Mouse (Mus musculus): Measurements from ENCODE around the gene Pih1d1. TPM values are rescaled to one million over a fixed set of nuclear protein-coding genes. Genes with fewer than 3 reads are reported as not detected.

Pih1d1 gene
- total and polyA plus RNA-seq, 3 experiments, result 141 to 148 TPM; not detected in 1

DNA sequence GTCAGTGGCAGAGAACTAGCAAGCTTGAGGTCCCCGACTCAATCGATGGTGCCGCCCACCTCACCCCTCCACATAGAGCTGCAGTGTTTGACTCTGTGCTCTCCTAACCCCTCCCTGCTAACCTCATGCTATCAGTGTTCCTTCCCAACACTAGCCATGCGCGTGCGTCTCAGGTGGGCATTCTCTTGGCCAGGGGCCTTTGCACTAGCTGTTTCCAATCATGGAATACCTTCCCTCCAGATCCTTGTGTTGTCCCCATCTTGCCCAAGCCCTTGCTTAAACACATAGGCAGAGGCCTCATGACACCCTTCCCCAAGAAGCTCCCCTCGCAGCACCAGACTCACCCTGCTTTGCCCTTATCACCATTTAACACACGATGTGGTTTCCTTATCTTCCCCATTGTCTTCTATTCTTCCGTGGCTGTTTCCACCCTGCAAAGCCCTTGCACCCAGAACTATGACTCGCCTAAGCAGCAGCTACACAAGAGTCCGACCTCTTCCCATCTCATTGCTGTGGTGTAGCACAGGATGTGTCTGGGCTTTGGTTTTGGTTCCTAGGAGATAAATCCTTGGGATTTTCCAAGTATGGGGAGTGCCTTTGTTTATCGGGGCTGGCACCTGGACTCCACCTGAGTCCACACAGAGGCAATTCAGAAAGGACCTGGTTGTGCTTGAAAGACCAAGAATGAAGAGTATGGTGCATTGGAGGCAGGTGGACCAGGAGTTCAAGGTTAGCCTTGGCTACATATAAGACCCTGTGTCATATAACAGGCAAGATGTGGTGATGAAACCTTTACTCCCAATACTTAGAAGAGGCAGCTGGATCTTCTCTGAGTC is 16.7 kb upstream of the Pih1d1 start (continued):
- peak; percentile 53; the same call in 1 of the 2 replicates for TF ChIP-seq USF1 (IDR thresholded peaks at IDR 0.05; ENCODE audit: low read depth, low read length)
- peak; percentile 53; the same call in 1 of the 2 replicates for TF ChIP-seq NRF1 (IDR thresholded peaks at IDR 0.05; ENCODE audit: insufficient read depth, low read depth, low read length, poor library complexity, severe bottlenecking)
- TF ChIP-seq POLR2A (IDR thresholded peaks at IDR 0.05; ENCODE audit: control insufficient read depth in 1 of 2, insufficient read depth in 1 of 2, low read depth in 1 of 2, low read length in 2 of 2, poor library complexity in 1 of 2), result peak in 1 of 2 experiments; percentile 52; a peak in 1 of 4 replicates
- TF ChIP-seq MAFK (IDR thresholded peaks at IDR 0.05; ENCODE audit: borderline replicate concordance, low read depth, low read length), result peak; percentile 74
- TF ChIP-seq E2F4 (IDR thresholded peaks at IDR 0.05; ENCODE audit: borderline replicate concordance, low read depth, low read length), result no peak
- TF ChIP-seq CHD2 (IDR thresholded peaks at IDR 0.05; ENCODE audit: low read length), result peak; percentile 62
- 0 out of 2 replicates have a peak, but pooled peaks have one; percentile 30 for TF ChIP-seq MEF2A (IDR thresholded peaks at IDR 0.05; ENCODE audit: extremely low read depth, insufficient replicate concordance, low read depth, low read length, poor library complexity, severe bottlenecking)
- peak; percentile 78 for TF ChIP-seq MXI1 (IDR thresholded peaks at IDR 0.05; ENCODE audit: low read depth, low read length)

DNA sequence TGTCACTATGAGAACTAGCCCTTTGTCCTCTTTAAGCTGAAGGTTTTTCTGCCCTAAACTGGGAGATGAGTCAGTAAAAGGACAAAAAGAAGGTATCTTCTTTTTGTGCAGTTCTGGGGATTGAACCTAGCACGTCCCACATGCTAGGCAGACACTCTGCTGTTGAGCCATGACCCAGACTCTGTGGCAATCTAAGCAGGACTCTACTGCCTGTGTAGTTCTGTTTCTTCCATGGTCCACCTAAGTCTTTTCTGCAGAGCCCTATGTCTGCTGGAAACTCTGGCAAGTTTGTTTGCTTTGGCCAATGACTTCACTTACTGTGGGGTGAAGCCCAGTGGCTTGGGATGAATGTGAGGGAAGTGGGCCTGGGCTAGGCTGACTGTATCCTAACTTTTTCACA is 15.7 kb upstream of the Pih1d1 start:
- Histone ChIP-seq H3K4me1 (ENCODE audit: control insufficient read depth in 1 of 2, insufficient read depth in 2 of 2, low read length in 2 of 2) (peaks cover 11 to 27% of the 10 kb centered on the region in 2 experiments), H3K27ac (ENCODE audit: control insufficient read depth, low read depth, low read length) (peak overlapping the region; percentile 80; the same call in 1 of the 2 replicates), H3K9me3 (replicated peaks; ENCODE audit: insufficient read depth, low read length) (no peaks in the 10 kb centered on the region), H3K4me3 (ENCODE audit: control insufficient read depth in 1 of 2, insufficient read depth in 1 of 2, low read depth in 2 of 2, low read length in 2 of 2) (no peak overlapping the region), H3K79me2 (ENCODE audit: control insufficient read depth, insufficient read depth, low read length, poor library complexity) (no peaks in the 10 kb centered on the region; the same call in 1 of the 2 replicates), H3K36me3 (ENCODE audit: control insufficient read depth in 1 of 2, insufficient read depth in 2 of 2, low read length in 2 of 2) (peaks cover 0 to 14% of the 10 kb centered on the region in 2 experiments; a peak in 2 of 4 replicates), H3K27me3 (ENCODE audit: control insufficient read depth in 1 of 2, insufficient read depth in 2 of 2, low read length in 2 of 2) (no peaks in the 10 kb centered on the region), H3K9ac (ENCODE audit: control insufficient read depth, low read depth, low read length, poor library complexity, severe bottlenecking) (no peak overlapping the region)
- peak; percentile 39 for DNase-seq (ENCODE audit: low read depth, low spot score)
- TF ChIP-seq TBP (IDR thresholded peaks at IDR 0.05; ENCODE audit: low read depth, low read length), result peak; percentile 98
- TF ChIP-seq KAT2A (conservative IDR thresholded peaks at IDR 0.05; ENCODE audit: low read depth, low read length), result no peak

DNA sequence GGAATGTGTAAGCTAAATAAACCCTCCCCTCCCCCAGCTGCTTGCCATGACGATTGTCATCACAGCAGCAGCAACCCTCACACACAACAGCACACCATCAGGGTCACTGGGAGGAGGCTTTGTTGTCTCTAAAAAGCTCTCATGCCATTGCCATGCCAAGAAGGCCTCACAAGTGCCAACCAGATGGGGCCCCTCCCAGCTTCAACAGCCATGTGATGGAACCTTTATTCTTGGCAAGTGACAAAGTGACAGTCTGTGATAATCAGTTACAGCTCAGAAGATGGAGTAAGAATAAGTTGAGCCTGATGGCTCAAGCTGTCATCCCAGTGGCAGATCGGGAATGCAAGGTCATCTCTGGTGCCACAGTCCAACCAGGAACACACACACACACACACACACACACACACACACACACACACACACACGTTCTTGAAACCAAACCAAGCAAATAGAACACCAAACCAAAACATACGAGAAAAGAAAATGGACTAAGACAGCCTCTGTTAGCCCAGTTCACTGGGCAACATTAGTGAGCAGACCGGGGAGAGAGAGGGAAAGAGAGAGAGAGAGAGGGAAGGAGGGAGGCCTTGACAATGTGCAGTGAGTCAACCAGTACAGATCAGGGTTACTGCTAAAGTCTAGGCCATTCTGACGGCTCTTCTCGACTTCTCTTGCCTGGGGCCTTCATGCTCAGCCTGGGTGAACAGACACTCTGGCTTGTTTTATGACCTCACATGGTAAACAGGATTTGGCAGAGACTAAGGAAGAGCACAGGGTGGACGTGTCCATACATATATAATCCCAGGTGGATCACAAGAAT is 14.0 kb upstream of the Pih1d1 start:
- TF ChIP-seq CTCF (IDR thresholded peaks at IDR 0.05 in 2 of 3, conservative IDR thresholded peaks at IDR 0.05 in 1 of 3; ENCODE audit: control insufficient read depth in 1 of 3, insufficient read depth in 1 of 3, low read depth in 2 of 3, low read length in 3 of 3, poor library complexity in 1 of 3, severe bottlenecking in 1 of 3) (no peak), USF1 (IDR thresholded peaks at IDR 0.05; ENCODE audit: low read depth, low read length) (0 out of 2 replicates have a peak, but pooled peaks have one; percentile 7)
- peaks cover 11 to 23% of the 10 kb centered on the region in 2 experiments for H3K4me1 ChIP-seq (ENCODE audit: control insufficient read depth in 1 of 2, insufficient read depth in 2 of 2, low read length in 2 of 2)
- no peak overlapping the region for H3K4me3 ChIP-seq (ENCODE audit: control insufficient read depth in 1 of 2, insufficient read depth in 1 of 2, low read depth in 2 of 2, low read length in 2 of 2)
- H3K36me3 ChIP-seq (ENCODE audit: control insufficient read depth in 1 of 2, insufficient read depth in 2 of 2, low read length in 2 of 2), result peaks cover 0 to 14% of the 10 kb centered on the region in 2 experiments; a peak in 2 of 4 replicates
- no peak overlapping the region for H3K9ac ChIP-seq (ENCODE audit: control insufficient read depth, low read depth, low read length, poor library complexity, severe bottlenecking)
- no peaks in the 10 kb centered on the region for H3K9me3 ChIP-seq (replicated peaks; ENCODE audit: insufficient read depth, low read length)
- DNase-seq (ENCODE audit: low read depth, low spot score), result no peak
- no peaks in the 10 kb centered on the region; the same call in 1 of the 2 replicates for H3K79me2 ChIP-seq (ENCODE audit: control insufficient read depth, insufficient read depth, low read length, poor library complexity)
- no peaks in the 10 kb centered on the region for H3K27me3 ChIP-seq (ENCODE audit: control insufficient read depth in 1 of 2, insufficient read depth in 2 of 2, low read length in 2 of 2)
- no peak overlapping the region for H3K27ac ChIP-seq (ENCODE audit: control insufficient read depth, low read depth, low read length)
